Mouse (Mus musculus) layer of hippocampus, postnatal 36 days (tissue): ENCODE measurements around the gene Tceal9. TPM values are rescaled to one million over a fixed set of nuclear protein-coding genes. Genes with fewer than 3 reads are reported as not detected.
"Not testable (repeated sequence)": the region's sequence is repeated elsewhere in the genome, so short reads cannot be mapped to it uniquely, and the experiment has no call there.

Experiments used
- DNase-seq, 2 experiments: peaks; one replicate each; pipeline ENCODE4 v3.0.0; 2022
- total RNA-seq, 2 experiments: library from RNA; stranded (reverse); gene quantifications; 2 replicates each; pipeline ENCODE4 v1.2.3; 2021

The Tceal9 gene
- total RNA-seq, result 10 to 100 TPM; 91.3 to 99.3 TPM

GRCm38 (mm10) chrX:136244574-136245229 lies at the start of gene Tceal9:
TSS of gene Tceal9 (plus strand) at chrX:136245079.
- peak; percentile 56 to 62 for DNase-seq

DNA sequence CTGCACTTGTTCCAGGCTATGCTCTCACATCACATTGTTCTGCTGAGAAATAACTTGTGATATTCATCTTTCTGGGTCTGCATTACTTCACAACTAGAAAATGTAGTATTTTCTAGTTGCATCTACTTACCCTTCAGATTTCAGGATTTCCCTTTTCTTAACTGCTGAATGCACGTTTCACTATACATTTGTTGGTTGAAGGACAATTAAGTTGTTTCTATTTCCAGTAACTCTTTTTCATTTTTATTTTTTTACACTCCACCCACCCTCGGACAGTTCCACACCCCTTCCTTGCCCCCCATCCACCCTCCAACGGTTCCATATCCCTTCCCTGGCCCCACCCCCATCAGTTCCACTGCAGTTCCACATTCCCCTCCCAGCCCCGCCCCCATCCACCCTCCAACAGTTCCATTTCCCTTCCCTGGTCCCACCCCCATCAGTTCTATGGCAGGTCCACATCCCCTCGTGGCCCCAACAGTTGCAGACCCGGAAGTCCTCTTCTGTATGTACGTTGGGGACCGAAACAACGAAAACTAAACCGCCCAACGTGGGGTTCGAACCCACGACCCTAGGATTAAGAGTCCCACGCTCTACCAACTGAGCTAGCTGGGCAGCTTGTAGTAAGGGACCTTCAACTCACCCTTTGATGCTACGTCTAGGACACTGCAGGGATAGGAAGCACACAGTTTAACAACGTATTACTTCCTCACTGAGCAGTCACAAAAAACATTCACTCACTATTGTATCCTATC lies 49.5 kb upstream of the Tceal9 start:
- DNase-seq, result no peak

DNA sequence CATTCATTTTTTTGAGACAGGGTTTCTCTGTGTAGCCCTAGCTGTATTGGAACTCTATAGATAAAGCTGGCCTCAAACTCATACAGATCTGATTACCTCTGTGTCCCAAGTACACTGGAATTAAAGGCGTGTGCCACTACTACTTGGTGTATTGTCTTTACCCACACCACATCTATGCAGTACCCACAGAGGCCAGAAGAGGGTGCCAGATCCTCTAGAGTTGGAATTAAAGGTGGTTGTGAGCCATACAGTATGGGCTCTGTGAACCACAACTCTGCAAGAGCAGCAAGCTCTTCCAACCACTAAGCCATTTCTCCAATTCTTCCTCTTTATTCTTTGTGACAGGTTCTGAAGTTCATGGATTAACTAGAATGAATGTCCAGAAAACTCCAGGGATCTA lies 48.0 kb upstream of the Tceal9 start:
- DNase-seq, result no peak

DNA sequence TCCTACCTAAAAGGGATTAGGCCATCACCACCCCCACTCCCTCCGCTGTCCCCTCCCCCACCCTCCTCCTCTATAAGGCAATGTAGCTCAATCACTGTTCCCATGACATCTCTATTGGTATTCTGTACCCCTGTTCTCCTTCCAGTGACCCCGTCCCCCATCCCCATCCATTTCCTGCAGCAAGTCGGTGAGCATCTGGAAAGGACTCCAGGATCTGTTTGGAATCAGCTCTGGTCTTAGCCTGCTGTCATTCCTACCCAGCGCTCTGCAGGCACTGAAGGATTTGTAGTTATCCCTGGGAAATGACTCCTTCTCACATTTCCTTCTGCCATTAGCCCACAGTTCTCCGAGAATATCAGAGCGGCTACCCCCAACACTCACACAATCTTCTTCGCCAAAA lies 41.6 kb upstream of the Tceal9 start:
- DNase-seq, result peak in 1 of 2 experiments; percentile 4

DNA sequence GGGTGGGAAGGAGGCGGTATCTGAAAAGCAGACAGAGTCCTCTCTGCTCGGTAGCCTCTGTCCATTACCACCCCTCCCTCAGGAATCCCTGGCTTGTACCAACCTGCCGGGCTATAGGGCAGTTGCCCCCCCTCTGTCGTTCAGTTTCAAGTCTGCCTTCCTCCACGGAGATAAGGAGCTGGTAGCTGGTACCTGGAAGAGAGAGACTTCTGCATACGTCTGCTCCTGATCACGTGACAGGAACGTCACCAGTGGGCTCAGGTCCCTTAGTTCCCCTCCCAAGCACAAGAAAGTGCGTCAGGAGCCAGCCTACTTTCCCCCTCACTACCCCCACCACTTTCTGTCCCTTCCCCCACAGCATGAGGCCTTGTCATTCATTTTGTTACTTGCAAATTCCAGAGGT lies 41.2 kb upstream of the Tceal9 start, which contains the start of gene Tceal5:
Gene Tceal5, minus strand, starts transcription at position 213 of the 403 bp plus-strand sequence.
- peak; percentile 27 to 49 for DNase-seq

DNA sequence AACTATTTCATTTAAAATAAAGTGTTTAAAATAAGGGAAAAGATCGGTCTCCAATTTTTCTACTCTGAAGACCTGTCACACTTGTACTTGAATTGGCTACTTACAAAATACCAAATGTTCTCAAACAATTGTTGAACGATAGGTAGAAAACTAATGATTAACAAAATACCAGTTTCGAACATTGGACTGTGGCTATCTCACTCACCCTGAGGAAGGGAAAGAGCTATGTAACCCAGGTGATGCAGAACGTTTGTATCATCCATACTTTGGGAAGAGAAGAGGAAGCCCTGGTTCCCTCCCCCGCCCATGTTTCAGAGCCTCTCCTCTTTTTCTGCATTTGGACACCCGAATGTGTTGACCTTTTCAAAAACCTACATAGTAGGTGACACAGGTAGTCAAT lies 40.5 kb upstream of the Tceal9 start:
- no peak for DNase-seq

GRCm38 (mm10) chrX:136213396-136213795 lies 31.5 kb upstream of the Tceal9 start:
- no peak for DNase-seq

DNA sequence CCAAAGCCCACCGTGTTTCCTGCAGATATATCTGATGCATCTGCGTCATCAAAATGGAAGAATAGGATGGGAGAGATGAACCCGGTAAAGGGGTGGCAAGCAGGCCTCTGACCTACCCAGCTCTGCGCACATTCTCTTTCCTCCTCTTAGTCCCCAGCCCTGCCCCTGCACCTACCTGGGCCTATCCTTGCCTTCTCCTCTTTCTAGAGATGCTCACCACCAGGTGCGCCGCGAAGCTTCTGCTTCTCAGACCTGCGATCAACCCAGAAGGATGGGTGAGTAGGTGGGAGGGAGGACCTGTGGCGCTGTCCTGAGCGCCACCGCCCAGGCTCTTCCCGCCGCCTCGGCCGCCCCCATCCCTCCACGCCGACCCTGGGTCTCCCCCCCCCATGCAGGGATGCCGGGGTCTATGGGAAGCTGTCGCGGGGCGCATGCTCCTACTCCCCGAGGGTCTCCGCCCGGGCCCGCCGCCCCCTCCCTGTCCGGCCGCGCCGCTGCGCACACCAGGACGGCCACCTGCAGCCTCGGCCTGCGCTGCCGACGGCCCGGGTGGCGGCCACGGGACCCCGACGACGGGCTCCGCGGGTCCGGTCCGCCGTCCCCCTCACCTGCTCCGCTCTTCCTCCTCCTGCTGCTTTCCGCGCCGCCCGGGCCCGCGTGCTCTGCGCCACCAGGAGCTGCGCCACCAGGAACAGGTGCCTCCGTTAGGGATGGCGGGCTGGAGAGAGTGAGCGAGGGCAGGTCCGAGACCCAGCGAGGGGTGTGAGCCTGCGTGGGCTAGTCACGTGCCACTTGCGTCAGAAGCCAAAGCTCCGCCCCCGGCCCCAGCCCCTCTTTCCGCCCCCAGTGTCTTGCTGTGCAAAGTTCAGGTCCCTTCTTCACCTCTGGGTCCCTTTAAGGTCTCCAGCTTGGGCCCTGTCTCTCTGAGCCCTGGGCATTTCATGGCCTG lies 29.9 kb upstream of the Tceal9 start, which contains the start of the genes Tceal7 and Bex1:
Gene Tceal7, plus strand, starts transcription at position 51 of the 949 bp plus-strand sequence.
Gene Bex1, minus strand, starts transcription at position 785 of the 949 bp plus-strand sequence.
- DNase-seq, result not testable (repeated sequence)

- DNase-seq, result no peak
These were observed 28.6 kb upstream of the Tceal9 start for GRCm38 (mm10) chrX:136216303-136216702.

GRCm38 (mm10) chrX:136223714-136224113 lies 21.2 kb upstream of the Tceal9 start:
- no peak for DNase-seq

DNA sequence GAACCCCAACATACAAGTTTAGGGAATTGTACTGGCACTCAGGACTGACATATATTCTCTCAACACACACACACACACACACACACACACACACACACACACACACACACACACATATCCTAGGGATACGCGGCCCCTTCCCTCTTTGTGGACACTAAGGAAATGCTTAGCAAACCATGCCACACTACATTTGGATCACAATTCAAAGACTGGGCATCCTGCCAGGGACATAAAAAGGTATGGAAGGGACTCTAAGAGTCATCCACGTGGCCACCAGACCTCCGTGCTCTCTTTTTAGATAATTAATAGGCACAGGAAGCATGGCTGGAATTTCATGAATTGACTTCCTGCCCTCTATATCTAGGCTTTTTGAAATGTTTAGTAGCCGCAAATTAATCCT lies 17.1 kb upstream of the Tceal9 start:
- DNase-seq, result no peak

GRCm38 (mm10) chrX:136238118-136238517 lies 6.8 kb upstream of the Tceal9 start:
- DNase-seq, result no peak

- no peak for DNase-seq
These were observed 1.7 kb upstream of the Tceal9 start for GRCm38 (mm10) chrX:136243181-136243580.

DNA sequence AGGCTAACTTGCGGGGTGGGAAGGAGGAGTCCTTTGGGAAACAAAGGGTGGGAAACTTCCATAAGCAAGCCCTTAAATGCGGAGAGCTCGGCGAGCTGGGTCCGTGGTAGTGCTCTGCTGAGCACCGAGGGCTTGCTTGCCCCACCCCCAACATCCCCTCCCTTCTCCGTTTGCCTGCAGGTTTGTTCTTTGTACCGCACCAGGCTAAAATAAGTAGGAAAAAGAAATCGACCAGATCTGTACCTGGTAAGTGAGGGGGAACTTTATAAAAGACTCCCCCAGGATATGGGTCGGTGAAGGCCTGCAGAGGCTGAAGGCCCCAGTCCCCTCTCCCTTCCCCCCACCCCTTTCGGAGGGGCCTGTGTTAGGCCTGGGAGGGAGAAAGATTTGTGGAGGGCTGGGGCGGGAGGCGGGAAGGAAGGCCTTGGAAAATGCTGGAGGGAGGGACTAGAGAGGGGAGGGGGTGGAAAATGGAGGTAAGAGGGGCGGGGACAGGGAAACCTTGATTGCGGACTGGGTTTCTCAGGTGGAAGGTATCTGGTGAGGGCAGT lies 717 bp downstream of the Tceal9 start:
- DNase-seq, result no peak

DNA sequence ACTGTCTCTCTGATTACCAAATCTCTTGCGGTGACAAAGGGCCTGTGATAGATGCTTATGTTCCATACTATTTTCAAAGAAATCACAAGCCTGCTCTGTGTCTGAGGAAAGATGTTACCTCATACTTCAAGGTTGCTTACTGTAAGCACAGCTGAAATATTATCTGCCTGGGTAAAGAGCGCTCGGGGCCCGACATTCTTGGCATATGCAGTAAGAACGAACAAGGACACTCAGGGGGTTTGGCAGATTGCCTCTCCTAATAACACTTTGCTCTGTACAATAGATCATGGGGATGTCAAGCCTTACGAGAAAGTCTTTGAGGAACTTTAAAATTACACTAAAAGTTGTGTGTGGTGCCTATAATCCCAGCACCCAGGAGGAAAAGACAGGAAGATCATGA lies 3.9 kb downstream of the Tceal9 start:
- no peak for DNase-seq

GRCm38 (mm10) chrX:136249671-136250070 lies 4.8 kb downstream of the Tceal9 start:
- DNase-seq, result no peak

DNA sequence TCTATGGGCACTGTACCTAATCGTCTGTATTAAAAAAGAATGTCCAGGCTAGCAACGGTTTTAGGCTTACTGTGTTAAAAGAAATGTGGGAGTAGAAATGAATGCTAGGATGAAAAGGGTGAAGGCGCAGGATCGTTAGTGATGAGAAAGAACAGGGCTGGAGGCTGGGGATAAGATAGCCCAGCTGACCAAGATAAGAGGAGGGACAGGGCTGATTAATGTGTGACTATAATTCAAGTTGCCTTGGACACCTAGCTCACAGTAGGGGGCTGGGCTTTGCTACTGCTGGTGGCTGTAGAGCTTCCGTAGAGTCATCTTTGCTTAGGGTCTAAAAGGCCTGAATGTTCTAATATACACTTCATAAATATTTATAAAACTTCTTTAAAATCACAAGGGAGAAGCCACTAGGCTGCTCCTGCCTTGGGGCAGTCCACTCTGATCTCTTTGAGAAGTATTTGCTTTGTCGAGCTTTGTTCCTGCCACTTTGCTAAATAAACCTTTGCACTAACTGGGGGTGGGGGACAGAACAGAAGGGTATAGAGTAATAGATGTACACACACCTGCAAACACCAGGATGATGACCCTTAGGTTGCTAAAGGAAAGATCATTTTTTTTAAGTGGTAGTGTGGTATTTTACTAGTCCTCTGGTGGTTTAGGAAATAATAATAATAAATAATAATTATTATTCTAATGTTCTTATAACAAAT lies 7.3 kb downstream of the Tceal9 start:
- DNase-seq, result no peak

GRCm38 (mm10) chrX:136267720-136268119 lies 22.8 kb downstream of the Tceal9 start:
- no peak for DNase-seq

GRCm38 (mm10) chrX:136268173-136268572 lies 23.3 kb downstream of the Tceal9 start:
- no peak for DNase-seq

- peak in 1 of 2 experiments; percentile 38 for DNase-seq
These were observed 25.0 kb downstream of the Tceal9 start, which contains the start of gene Bex3 for GRCm38 (mm10) chrX:136269743-136270392. TSS of gene Bex3 (plus strand) at chrX:136270253.
